Mouse (Mus musculus): ENCODE data around the gene Ptrh2.
"Not testable (repeated sequence)": the region's sequence is repeated elsewhere in the genome, so short reads cannot be mapped to it uniquely, and the experiment has no call there.

The Ptrh2 gene

GRCm38 (mm10) chr11:86734241-86734939, 50.6 kb downstream of the Ptrh2 start:
- DNase-seq, result peak; percentile 5

- no peak for DNase-seq
Observed at GRCm38 (mm10) chr11:86734993-86735392, 51.2 kb downstream of the Ptrh2 start.

- DNase-seq, result no peak
Observed at GRCm38 (mm10) chr11:86737301-86738000, 53.7 kb downstream of the Ptrh2 start.

- not testable (repeated sequence) for DNase-seq
Observed at GRCm38 (mm10) chr11:86738308-86738707, 54.5 kb downstream of the Ptrh2 start.

- DNase-seq, result no peak
Observed at GRCm38 (mm10) chr11:86738956-86739355, 55.2 kb downstream of the Ptrh2 start.

GRCm38 (mm10) chr11:86739470-86739869, 55.7 kb downstream of the Ptrh2 start:
- no peak for DNase-seq

GRCm38 (mm10) chr11:86741505-86741904, 57.7 kb downstream of the Ptrh2 start:
- no peak for DNase-seq

All from retina, postnatal 1 day (tissue).